7 mouse cellular contexts compared by ENCODE assay signal in the genomic region with DNA sequence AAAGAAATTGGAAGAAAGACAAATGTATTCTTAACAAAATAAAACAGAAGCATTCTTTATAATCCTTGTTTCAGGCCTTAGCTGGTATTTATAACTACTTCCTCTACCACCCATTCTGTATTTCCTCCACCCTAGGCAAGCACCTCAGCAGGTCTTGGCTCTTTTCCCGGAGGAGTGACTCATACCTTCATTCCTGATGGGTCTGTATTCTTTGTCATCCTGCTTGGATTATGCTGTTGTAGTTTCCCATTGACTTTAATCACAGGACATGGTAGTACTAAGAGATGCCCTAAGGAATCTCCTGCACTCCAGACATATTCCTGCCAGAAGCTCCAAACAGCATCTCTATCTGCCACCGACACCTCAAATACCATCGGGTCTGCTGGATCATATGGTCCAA. TPM values are rescaled to one million over a fixed set of nuclear protein-coding genes. Genes with fewer than 3 reads are reported as not detected.
DNase-seq lines count a peak whose midpoint lies in the region; TF ChIP-seq lines count a peak whose summit lies in the region.
"Not testable (repeated sequence)": the region's sequence is repeated elsewhere in the genome, so short reads cannot be mapped to it uniquely, and the experiment has no call there.

No protein-coding gene starts in this region.

- H3K27ac ChIP-seq in kidney, adult 2 months (ENCODE audit: insufficient read depth, low read depth, low read length): not testable (repeated sequence)

- TF ChIP-seq POLR2A in kidney, adult 2 months (IDR thresholded peaks at IDR 0.05; ENCODE audit: low read depth, low read length): not testable (repeated sequence)

- H3K36me3 ChIP-seq in kidney, adult 2 months (ENCODE audit: control insufficient read depth, insufficient read depth, low read length): not testable (repeated sequence)

- H3K27me3 ChIP-seq in kidney, adult 2 months (replicated peaks; ENCODE audit: control insufficient read depth, insufficient read depth, low read length): not testable (repeated sequence)

- not testable (repeated sequence) for TF ChIP-seq CTCF in kidney, adult 2 months (conservative IDR thresholded peaks at IDR 0.05; ENCODE audit: insufficient read depth, insufficient read length, low read depth, low read length)

- not testable (repeated sequence) for H3K4me1 ChIP-seq in kidney, adult 2 months (ENCODE audit: control insufficient read depth, insufficient read depth, low read length)

- not testable (repeated sequence) for H3K4me3 ChIP-seq in kidney, adult 2 months (ENCODE audit: insufficient read depth, low read depth, low read length)

- WGBS in kidney, adult 2 months: 76% methylated on average over 3 of the region's 3 CpGs

- DNase-seq in 3134 (ENCODE audit: extremely low read depth, insufficient read length, low spot score) (peak; percentile 55), NIH3T3 (ENCODE audit: low read depth) (peak; percentile 78)
- DNase-seq in adrenal gland, postnatal 25 days: peak; percentile 18
- peak; percentile 42 to 47 for DNase-seq in cerebellum, postnatal 10 days
- peak; percentile 47 for DNase-seq in kidney, adult 2 months
- DNase-seq in left cerebral cortex, adult 18-20 months (ENCODE audit: low spot score in 2 of 2): peak; percentile 47 to 51
- peak; percentile 53 for DNase-seq in right cerebral cortex, adult 18-20 months

RNA-seq across cellular contexts. Expression of gene U2surp, which starts 2.6 kb away (rescaled TPM):
- 63.2 and 63.6 TPM in 2 replicates for total RNA-seq in adrenal gland, postnatal 25 days (2021)
- 3.0 and 4.8 TPM in 2 replicates for polyA plus RNA-seq in kidney, adult 2 months (2012; rRNA removed)
- total RNA-seq in left cerebral cortex, adult 18-20 months (2021): 10 to 100 TPM; 59.8 to 61.0 TPM

RNA-seq across cellular contexts. Expression of gene Paqr9, which starts 45.1 kb away (rescaled TPM):
- total RNA-seq in adrenal gland, postnatal 25 days (2021): 6.8 and 8.6 TPM in 2 replicates
- 33.3 and 48.2 TPM in 2 replicates for polyA plus RNA-seq in kidney, adult 2 months (2012; rRNA removed)
- 10 to 100 TPM; 31.8 to 32.1 TPM for total RNA-seq in left cerebral cortex, adult 18-20 months (2021)

Comparison
In these comparisons a context has a peak if more than half of its experiments do, and no peak if none do; other contexts are left out.
1. DNase-seq: peak in every context shown above with its lines; median percentile 78 in NIH3T3; 55 in 3134; 53 in right cerebral cortex, adult 18-20 months; 49 in left cerebral cortex, adult 18-20 months; 47 in kidney, adult 2 months; 44 in cerebellum, postnatal 10 days; 18 in adrenal gland, postnatal 25 days.